Mouse (Mus musculus): ENCODE data around the gene Mapk8ip1. TPM values are rescaled to one million over a fixed set of nuclear protein-coding genes. Genes with fewer than 3 reads are reported as not detected.
A peak's percentile ranks its signal among the peaks of the same experiment; 100 is the strongest.

Mapk8ip1 gene
- polyA plus RNA-seq, 1 experiment from 2014 or later: 6.3 TPM

GRCm38 (mm10) chr2:92389645-92390044 lies 11.4 kb downstream of the Mapk8ip1 start:
- 12% methylated on average over 10 of the region's 10 CpGs for WGBS
- H3K27me3 ChIP-seq (replicated peaks; ENCODE audit: control insufficient read depth, insufficient read depth, low read length): peaks cover 80% of the 10 kb centered on the region
- no peaks in the 10 kb centered on the region for H3K9me3 ChIP-seq (ENCODE audit: control insufficient read depth, low read length)
- no peak for DNase-seq (ENCODE audit: low spot score)
- H3K4me2 ChIP-seq: peak overlapping the region; percentile 73
- ATAC-seq (replicated peaks; ENCODE audit: low FRiP score): no peak
- no peak overlapping the region for H3K9ac ChIP-seq (ENCODE audit: low read depth, low read length)
- H3K4me1 ChIP-seq (replicated peaks; ENCODE audit: control insufficient read depth, insufficient read depth, low read length): peaks cover 22% of the 10 kb centered on the region
- no peaks in the 10 kb centered on the region for H3K36me3 ChIP-seq (ENCODE audit: control insufficient read depth, insufficient read depth, low read length)
- H3K27ac ChIP-seq (ENCODE audit: low read depth, low read length): no peak overlapping the region
- H3K4me3 ChIP-seq (ENCODE audit: low read depth, low read length): peak overlapping the region; percentile 59

- Histone ChIP-seq H3K9me3 (ENCODE audit: control insufficient read depth, low read length) (no peaks in the 10 kb centered on the region), H3K4me1 (replicated peaks; ENCODE audit: control insufficient read depth, insufficient read depth, low read length) (peaks cover 22% of the 10 kb centered on the region), H3K4me2 (peak overlapping the region; percentile 73), H3K27ac (ENCODE audit: low read depth, low read length) (no peak overlapping the region), H3K4me3 (ENCODE audit: low read depth, low read length) (peak overlapping the region; percentile 59), H3K27me3 (replicated peaks; ENCODE audit: control insufficient read depth, insufficient read depth, low read length) (peaks cover 74% of the 10 kb centered on the region), H3K36me3 (ENCODE audit: control insufficient read depth, insufficient read depth, low read length) (no peaks in the 10 kb centered on the region), H3K9ac (ENCODE audit: low read depth, low read length) (peak overlapping the region; percentile 28; the same call in 1 of the 2 replicates)
- ATAC-seq (replicated peaks; ENCODE audit: low FRiP score) (peak; percentile 65), DNase-seq (ENCODE audit: low spot score) (peak; percentile 80)
- 1% methylated on average over 62 of the region's 62 CpGs for WGBS
Measured at GRCm38 (mm10) chr2:92388891-92389641, 12.0 kb downstream of the Mapk8ip1 start.

- H3K4me2 ChIP-seq: peak overlapping the region; percentile 16; the same call in 1 of the 2 replicates
- H3K4me3 ChIP-seq (ENCODE audit: low read depth, low read length): no peak overlapping the region
- ATAC-seq (replicated peaks; ENCODE audit: low FRiP score) (no peak), DNase-seq (ENCODE audit: low spot score) (no peak)
- H3K27me3 ChIP-seq (replicated peaks; ENCODE audit: control insufficient read depth, insufficient read depth, low read length): peaks cover 64% of the 10 kb centered on the region
- 52% methylated on average over 3 of the region's 3 CpGs for WGBS
- peaks cover 22% of the 10 kb centered on the region for H3K4me1 ChIP-seq (replicated peaks; ENCODE audit: control insufficient read depth, insufficient read depth, low read length)
- no peaks in the 10 kb centered on the region for H3K9me3 ChIP-seq (ENCODE audit: control insufficient read depth, low read length)
- no peaks in the 10 kb centered on the region for H3K36me3 ChIP-seq (ENCODE audit: control insufficient read depth, insufficient read depth, low read length)
- no peak overlapping the region for H3K9ac ChIP-seq (ENCODE audit: low read depth, low read length)
- H3K27ac ChIP-seq (ENCODE audit: low read depth, low read length): no peak overlapping the region
Measured at GRCm38 (mm10) chr2:92388081-92388517, 13.0 kb downstream of the Mapk8ip1 start.

- H3K4me3 ChIP-seq (ENCODE audit: low read depth, low read length): no peak overlapping the region
- WGBS: 76% methylated on average over 4 of the region's 4 CpGs
- H3K27me3 ChIP-seq (replicated peaks; ENCODE audit: control insufficient read depth, insufficient read depth, low read length): peaks cover 60% of the 10 kb centered on the region
- H3K9ac ChIP-seq (ENCODE audit: low read depth, low read length): no peak overlapping the region
- no peak for DNase-seq (ENCODE audit: low spot score)
- H3K27ac ChIP-seq (ENCODE audit: low read depth, low read length): no peak overlapping the region
- no peaks in the 10 kb centered on the region for H3K9me3 ChIP-seq (ENCODE audit: control insufficient read depth, low read length)
- ATAC-seq (replicated peaks; ENCODE audit: low FRiP score): no peak
- no peak overlapping the region for H3K4me2 ChIP-seq
- no peaks in the 10 kb centered on the region for H3K36me3 ChIP-seq (ENCODE audit: control insufficient read depth, insufficient read depth, low read length)
- peaks cover 18% of the 10 kb centered on the region for H3K4me1 ChIP-seq (replicated peaks; ENCODE audit: control insufficient read depth, insufficient read depth, low read length)
Measured at GRCm38 (mm10) chr2:92387646-92388045, 13.4 kb downstream of the Mapk8ip1 start.

- 83% methylated on average over 30 of the region's 30 CpGs for WGBS
Measured at GRCm38 (mm10) chr2:92386821-92387570, 14.1 kb downstream of the Mapk8ip1 start.

GRCm38 (mm10) chr2:92385113-92386051 lies 15.7 kb downstream of the Mapk8ip1 start:
- DNase-seq (ENCODE audit: low spot score) (no peak), ATAC-seq (replicated peaks; ENCODE audit: low FRiP score) (no peak)
- Histone ChIP-seq H3K27ac (ENCODE audit: low read depth, low read length) (no peak overlapping the region), H3K36me3 (ENCODE audit: control insufficient read depth, insufficient read depth, low read length) (peaks cover 7% of the 10 kb centered on the region), H3K4me1 (replicated peaks; ENCODE audit: control insufficient read depth, insufficient read depth, low read length) (peaks cover 16% of the 10 kb centered on the region), H3K27me3 (replicated peaks; ENCODE audit: control insufficient read depth, insufficient read depth, low read length) (peaks cover 38% of the 10 kb centered on the region), H3K9ac (ENCODE audit: low read depth, low read length) (no peak overlapping the region), H3K4me2 (no peak overlapping the region), H3K9me3 (ENCODE audit: control insufficient read depth, low read length) (no peaks in the 10 kb centered on the region), H3K4me3 (ENCODE audit: low read depth, low read length) (no peak overlapping the region)
- WGBS: 69% methylated on average over 22 of the region's 22 CpGs

More at GRCm38 (mm10) chr2:92386821-92387570, 14.1 kb downstream of the Mapk8ip1 start:
- Histone ChIP-seq H3K4me3 (ENCODE audit: low read depth, low read length) (no peak overlapping the region), H3K36me3 (ENCODE audit: control insufficient read depth, insufficient read depth, low read length) (0 out of 2 replicates have a peak, but pooled peaks cover under 1% of the 10 kb centered on the region), H3K27me3 (replicated peaks; ENCODE audit: control insufficient read depth, insufficient read depth, low read length) (peaks cover 53% of the 10 kb centered on the region), H3K9me3 (ENCODE audit: control insufficient read depth, low read length) (no peaks in the 10 kb centered on the region), H3K9ac (ENCODE audit: low read depth, low read length) (no peak overlapping the region), H3K4me1 (replicated peaks; ENCODE audit: control insufficient read depth, insufficient read depth, low read length) (peaks cover 17% of the 10 kb centered on the region), H3K4me2 (no peak overlapping the region), H3K27ac (ENCODE audit: low read depth, low read length) (no peak overlapping the region)
- no peak for ATAC-seq (replicated peaks; ENCODE audit: low FRiP score)
- no peak for DNase-seq (ENCODE audit: low spot score)

- no peak overlapping the region for H3K4me2 ChIP-seq
- peaks cover 4% of the 10 kb centered on the region for H3K4me1 ChIP-seq (replicated peaks; ENCODE audit: control insufficient read depth, insufficient read depth, low read length)
- WGBS: 72% methylated on average over 4 of the region's 4 CpGs
- DNase-seq (ENCODE audit: low spot score) (no peak), ATAC-seq (replicated peaks; ENCODE audit: low FRiP score) (no peak)
- no peaks in the 10 kb centered on the region for H3K9me3 ChIP-seq (ENCODE audit: control insufficient read depth, low read length)
- H3K27ac ChIP-seq (ENCODE audit: low read depth, low read length): no peak overlapping the region
- H3K9ac ChIP-seq (ENCODE audit: low read depth, low read length): no peak overlapping the region
- H3K4me3 ChIP-seq (ENCODE audit: low read depth, low read length): no peak overlapping the region
- H3K27me3 ChIP-seq (replicated peaks; ENCODE audit: control insufficient read depth, insufficient read depth, low read length): peaks cover 26% of the 10 kb centered on the region
- peaks cover 14% of the 10 kb centered on the region for H3K36me3 ChIP-seq (ENCODE audit: control insufficient read depth, insufficient read depth, low read length)
Measured at GRCm38 (mm10) chr2:92384101-92384500, 17.0 kb downstream of the Mapk8ip1 start.

GRCm38 (mm10) chr2:92382759-92383158 lies 18.3 kb downstream of the Mapk8ip1 start:
- 80% methylated on average over 4 of the region's 4 CpGs for WGBS
- no peaks in the 10 kb centered on the region for H3K9me3 ChIP-seq (ENCODE audit: control insufficient read depth, low read length)

More at GRCm38 (mm10) chr2:92382759-92383158, 18.3 kb downstream of the Mapk8ip1 start:
- peaks cover 23% of the 10 kb centered on the region for H3K36me3 ChIP-seq (ENCODE audit: control insufficient read depth, insufficient read depth, low read length)
- no peak overlapping the region for H3K9ac ChIP-seq (ENCODE audit: low read depth, low read length)
- no peaks in the 10 kb centered on the region for H3K4me1 ChIP-seq (replicated peaks; ENCODE audit: control insufficient read depth, insufficient read depth, low read length)
- no peak overlapping the region for H3K4me3 ChIP-seq (ENCODE audit: low read depth, low read length)
- ATAC-seq (replicated peaks; ENCODE audit: low FRiP score) (no peak), DNase-seq (ENCODE audit: low spot score) (no peak)
- H3K27me3 ChIP-seq (replicated peaks; ENCODE audit: control insufficient read depth, insufficient read depth, low read length): peaks cover 13% of the 10 kb centered on the region
- H3K4me2 ChIP-seq: no peak overlapping the region
- H3K27ac ChIP-seq (ENCODE audit: low read depth, low read length): no peak overlapping the region

Data from liver, embryonic 11.5 days (tissue).